Mouse (Mus musculus) heart, embryonic 10.5 days (tissue): ENCODE results near the gene Acss3. TPM values are rescaled to one million over a fixed set of nuclear protein-coding genes. Genes with fewer than 3 reads are reported as not detected.
A peak's percentile ranks its signal among the peaks of the same experiment; 100 is the strongest.

ENCODE experiments used
- DNase-seq: peaks from one replicate; pipeline ENCODE4 v3.0.0-alpha.2; 2017; ENCODE audit warnings: low spot score
- H3K27ac ChIP-seq: fragments of 300-500 bp; sonication (generic); 2 replicates; pipeline ENCODE4 v1.5.1; 2016; ENCODE audit warnings: mild to moderate bottlenecking
- H3K27me3 ChIP-seq: fragments of 300-500 bp; sonication (generic); 2 replicates; pipeline ENCODE4 v1.6.1; 2016; ENCODE audit warnings: mild to moderate bottlenecking; ENCODE audit not compliant: poor library complexity, insufficient read depth, severe bottlenecking
- H3K36me3 ChIP-seq: fragments of 300-500 bp; sonication (generic); 2 replicates; pipeline ENCODE4 v1.6.1; 2016; ENCODE audit warnings: mild to moderate bottlenecking, moderate library complexity
- H3K4me1 ChIP-seq: fragments of 300-500 bp; sonication (generic); 2 replicates; pipeline ENCODE4 v1.6.1; 2016; ENCODE audit warnings: mild to moderate bottlenecking
- H3K4me3 ChIP-seq: fragments of 300-500 bp; sonication (generic); 2 replicates; pipeline ENCODE4 v1.5.1; 2016; ENCODE audit warnings: mild to moderate bottlenecking, moderate library complexity
- H3K9me3 ChIP-seq: fragments of 300-500 bp; sonication (generic); 2 replicates; pipeline ENCODE4 v1.6.1; 2016; ENCODE audit warnings: mild to moderate bottlenecking, moderate library complexity
- WGBS: fragments of 180-500 bp; shearing (Covaris S2); methylation state at CpG from one replicate; pipeline ENCODE4 v1.1.7; 2016; 5-methylcytosine and 5-hydroxymethylcytosine counted together
- polyA plus RNA-seq: library from polyadenylated mRNA; unstranded; fragments of >200 nt; fragmentation: Nextera tagmentation; extraction: Ambion mirVana; gene quantifications from 2 replicates; pipeline ENCODE4 v1.2.1, GENCODE M21; 2016

The Acss3 gene
- polyA plus RNA-seq, 1 experiment from 2014 or later: 2.4 TPM

GRCm38 (mm10) chr10:106959026-106959425 is 164.4 kb downstream of the Acss3 start:
- 81% methylated on average over 3 of the region's 3 CpGs for WGBS
- Histone ChIP-seq H3K27me3 (no peaks in the 10 kb centered on the region), H3K4me1 (no peaks in the 10 kb centered on the region), H3K9me3 (no peaks in the 10 kb centered on the region), H3K4me3 (no peak overlapping the region), H3K36me3 (no peaks in the 10 kb centered on the region), H3K27ac (no peak overlapping the region)
- no peak for DNase-seq

DNA sequence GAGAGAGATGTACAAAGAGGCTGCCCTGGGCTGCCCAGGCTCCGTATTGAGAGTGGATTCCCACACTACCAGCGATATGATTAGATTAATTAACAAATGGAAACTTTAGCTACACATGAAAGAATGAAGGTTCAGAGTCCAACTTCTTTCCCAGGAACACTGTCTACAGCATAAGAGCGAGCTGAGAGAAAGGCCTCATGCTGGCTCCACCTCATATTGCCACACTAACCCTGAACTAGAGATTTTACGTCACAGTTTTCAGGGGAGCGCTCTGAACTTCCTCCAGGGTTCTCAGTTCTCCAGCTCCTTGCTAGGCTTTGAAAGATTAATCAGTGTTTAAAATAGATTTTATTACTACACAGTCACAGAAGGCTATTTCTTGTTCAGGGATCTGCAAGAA is 182.1 kb downstream of the Acss3 start:
- no peak for DNase-seq
- no peak overlapping the region for H3K4me3 ChIP-seq
- H3K4me1 ChIP-seq: no peaks in the 10 kb centered on the region
- no peaks in the 10 kb centered on the region for H3K27me3 ChIP-seq
- no peak overlapping the region for H3K27ac ChIP-seq
- no peaks in the 10 kb centered on the region for H3K36me3 ChIP-seq
- no peaks in the 10 kb centered on the region for H3K9me3 ChIP-seq
- 68% methylated on average over 5 of the region's 5 CpGs for WGBS

GRCm38 (mm10) chr10:106939441-106939840 is 184.0 kb downstream of the Acss3 start:
- WGBS: 71% methylated on average over 1 of the region's 1 CpGs
- no peak for DNase-seq
- no peak overlapping the region for H3K27ac ChIP-seq

DNA sequence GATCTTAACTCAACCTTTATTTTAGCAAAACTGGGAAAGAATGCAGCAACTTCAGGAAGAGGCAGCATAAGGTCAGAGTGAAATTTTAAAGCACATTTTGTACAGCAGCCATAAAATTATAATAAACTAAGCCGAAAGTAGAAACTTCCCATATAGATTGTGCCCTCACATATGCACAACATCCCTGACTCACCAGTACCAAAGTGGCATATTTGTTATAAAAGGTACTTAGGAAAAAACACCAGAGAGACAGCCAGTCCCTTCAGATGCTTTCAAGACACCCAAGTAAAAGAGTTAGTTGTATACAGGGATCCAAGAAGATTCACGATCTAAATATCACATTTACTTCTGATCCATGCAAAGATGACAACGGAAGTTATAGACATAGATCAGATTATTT is 184.6 kb downstream of the Acss3 start:
- Histone ChIP-seq H3K36me3 (no peaks in the 10 kb centered on the region), H3K4me1 (no peaks in the 10 kb centered on the region), H3K9me3 (no peaks in the 10 kb centered on the region), H3K27ac (no peak overlapping the region), H3K4me3 (no peak overlapping the region), H3K27me3 (no peaks in the 10 kb centered on the region)
- WGBS: 87% methylated on average over 3 of the region's 3 CpGs
- DNase-seq: no peak

More at GRCm38 (mm10) chr10:106939441-106939840, 184.0 kb downstream of the Acss3 start:
- no peak overlapping the region for H3K4me3 ChIP-seq
- H3K4me1 ChIP-seq: no peaks in the 10 kb centered on the region
- no peaks in the 10 kb centered on the region for H3K9me3 ChIP-seq
- no peaks in the 10 kb centered on the region for H3K36me3 ChIP-seq
- no peaks in the 10 kb centered on the region for H3K27me3 ChIP-seq

DNA sequence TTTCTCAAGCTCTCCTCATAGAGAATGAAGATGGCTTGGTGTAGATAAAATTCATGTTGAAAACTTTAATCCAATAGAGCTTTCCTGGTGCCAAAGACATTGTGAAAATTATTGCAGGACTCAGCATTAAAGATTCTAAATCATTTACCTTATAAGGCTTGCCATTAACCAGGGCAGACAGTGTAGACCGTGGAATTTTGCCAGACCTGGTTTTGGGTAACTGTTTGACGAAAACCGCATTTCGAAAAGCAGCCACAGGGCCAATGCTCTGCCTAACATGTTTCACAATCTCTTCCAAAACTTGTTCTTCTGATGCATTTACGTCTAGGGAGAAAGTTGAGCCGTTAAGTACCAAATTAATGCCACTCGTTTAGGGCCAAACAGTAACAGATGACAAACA is 186.5 kb downstream of the Acss3 start:
- H3K27ac ChIP-seq: no peak overlapping the region
- no peak for DNase-seq
- WGBS: 87% methylated on average over 7 of the region's 7 CpGs
- no peaks in the 10 kb centered on the region for H3K36me3 ChIP-seq
- no peak overlapping the region for H3K4me3 ChIP-seq
- H3K4me1 ChIP-seq: no peaks in the 10 kb centered on the region
- H3K27me3 ChIP-seq: no peaks in the 10 kb centered on the region
- no peaks in the 10 kb centered on the region for H3K9me3 ChIP-seq

DNA sequence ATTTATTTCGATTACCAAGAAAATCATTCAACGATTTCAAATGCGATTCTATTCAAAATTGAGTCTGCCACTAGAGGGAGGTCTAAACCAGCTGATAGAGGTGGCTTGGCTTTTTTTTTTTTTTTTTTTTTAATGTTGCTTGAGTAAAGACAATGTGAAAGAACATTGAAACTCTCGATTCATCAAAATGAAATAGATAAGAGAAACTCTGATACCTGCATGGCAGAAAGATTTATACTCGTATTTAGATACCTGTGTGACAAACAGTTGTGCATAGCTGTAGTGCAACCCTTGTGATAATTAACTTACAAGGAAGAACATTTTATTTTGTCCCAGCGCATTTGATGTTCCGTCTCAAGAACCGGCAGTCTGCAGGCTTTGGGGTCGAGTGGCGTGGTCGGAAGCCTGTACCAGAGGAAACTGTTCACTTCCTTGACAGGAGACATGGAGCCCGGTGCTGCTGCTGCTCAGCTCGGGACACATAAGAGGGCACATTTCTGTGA is 190.8 kb downstream of the Acss3 start:
- peak overlapping the region; percentile 29; the same call in 1 of the 2 replicates for H3K4me3 ChIP-seq
- H3K27me3 ChIP-seq: no peaks in the 10 kb centered on the region
- no peaks in the 10 kb centered on the region for H3K4me1 ChIP-seq
- no peak for DNase-seq
- H3K27ac ChIP-seq: no peak overlapping the region
- WGBS: 38% methylated on average over 13 of the region's 13 CpGs
- no peaks in the 10 kb centered on the region for H3K36me3 ChIP-seq
- no peaks in the 10 kb centered on the region for H3K9me3 ChIP-seq

- whole genome bisulfite sequencing: 76% methylated on average over 9 of the region's 9 CpGs
These were observed 194.7 kb downstream of the Acss3 start for GRCm38 (mm10) chr10:106928576-106929332.

GRCm38 (mm10) chr10:106924798-106925197 is 198.7 kb downstream of the Acss3 start:
- H3K27me3 ChIP-seq: no peaks in the 10 kb centered on the region
- H3K4me1 ChIP-seq: no peaks in the 10 kb centered on the region
- no peak overlapping the region for H3K4me3 ChIP-seq
- no peaks in the 10 kb centered on the region for H3K36me3 ChIP-seq
- no peaks in the 10 kb centered on the region for H3K9me3 ChIP-seq
- no peak for DNase-seq
- 79% methylated on average over 3 of the region's 3 CpGs for WGBS
- H3K27ac ChIP-seq: no peak overlapping the region

More at GRCm38 (mm10) chr10:106928576-106929332, 194.7 kb downstream of the Acss3 start:
- Histone ChIP-seq H3K4me1 (no peaks in the 10 kb centered on the region), H3K27me3 (no peaks in the 10 kb centered on the region), H3K27ac (no peak overlapping the region), H3K4me3 (no peak overlapping the region), H3K36me3 (no peaks in the 10 kb centered on the region), H3K9me3 (no peaks in the 10 kb centered on the region)
- no peak for DNase-seq

DNA sequence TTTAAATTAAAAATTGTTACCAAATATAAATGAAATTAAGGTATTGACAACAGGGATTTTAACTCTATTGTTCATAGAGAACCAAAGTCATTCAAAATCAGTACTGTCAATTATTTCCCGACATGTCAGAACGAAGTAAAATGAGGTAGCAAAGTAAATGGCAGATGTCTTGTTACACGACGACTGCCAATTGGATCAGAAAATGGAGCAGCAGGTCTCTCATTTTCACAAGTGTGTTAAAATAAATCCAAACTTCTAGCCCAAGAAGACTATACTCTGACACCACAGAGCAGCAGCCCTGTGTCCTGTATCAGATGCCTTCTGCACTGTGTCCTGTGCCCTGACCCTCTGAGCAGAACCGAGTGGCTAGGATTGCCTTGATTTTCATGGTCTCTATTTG is 199.1 kb downstream of the Acss3 start:
- no peak for DNase-seq
- no peaks in the 10 kb centered on the region for H3K36me3 ChIP-seq
- no peaks in the 10 kb centered on the region for H3K4me1 ChIP-seq
- 90% methylated on average over 5 of the region's 5 CpGs for WGBS
- no peak overlapping the region for H3K27ac ChIP-seq
- no peaks in the 10 kb centered on the region for H3K27me3 ChIP-seq
- H3K4me3 ChIP-seq: no peak overlapping the region
- H3K9me3 ChIP-seq: no peaks in the 10 kb centered on the region

DNA sequence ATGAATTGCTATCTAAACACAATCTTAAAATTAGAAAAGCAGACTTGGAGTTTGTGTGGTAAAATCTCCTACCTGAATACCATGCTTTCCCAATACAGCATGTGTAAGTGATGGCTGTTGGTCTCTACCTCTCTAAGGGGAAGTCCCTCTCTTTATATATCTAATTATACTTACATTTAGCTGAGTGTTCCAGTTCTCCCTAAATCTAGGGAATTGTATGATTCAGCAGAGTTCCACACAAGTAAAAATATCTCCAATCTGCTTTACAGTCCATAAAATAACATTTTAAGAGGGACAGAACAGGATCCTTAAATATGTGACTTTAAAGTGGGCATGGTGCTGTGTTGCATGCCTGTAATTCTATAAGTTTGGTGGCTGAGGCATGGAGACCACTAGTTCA is 208.6 kb downstream of the Acss3 start:
- H3K4me3 ChIP-seq: no peak overlapping the region
- no peak overlapping the region for H3K27ac ChIP-seq
- no peaks in the 10 kb centered on the region for H3K4me1 ChIP-seq
- H3K9me3 ChIP-seq: no peaks in the 10 kb centered on the region
- no peaks in the 10 kb centered on the region for H3K36me3 ChIP-seq
- no peak for DNase-seq
- H3K27me3 ChIP-seq: no peaks in the 10 kb centered on the region

DNA sequence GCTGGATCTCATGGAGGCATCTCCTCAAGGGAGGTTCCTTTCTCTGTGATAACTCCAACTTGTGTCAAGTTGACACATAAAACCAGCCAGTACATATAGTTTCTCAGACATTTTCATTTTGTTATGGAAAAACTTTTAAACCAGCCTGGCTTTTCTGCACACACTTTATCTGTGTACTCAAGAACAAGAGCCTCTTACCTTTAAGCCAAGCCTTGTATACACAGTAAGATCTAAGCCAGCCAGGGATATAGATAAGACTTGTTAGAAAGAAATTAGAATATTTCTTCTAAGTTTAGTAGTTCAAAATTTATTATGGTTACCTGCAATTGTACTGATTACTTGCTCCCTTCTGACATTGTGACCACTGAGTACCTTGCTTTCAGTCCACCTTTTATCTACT is 209.2 kb downstream of the Acss3 start:
- no peak overlapping the region for H3K27ac ChIP-seq
- no peaks in the 10 kb centered on the region for H3K9me3 ChIP-seq
- no peaks in the 10 kb centered on the region for H3K27me3 ChIP-seq
- no peaks in the 10 kb centered on the region for H3K4me1 ChIP-seq
- no peak for DNase-seq
- no peak overlapping the region for H3K4me3 ChIP-seq
- no peaks in the 10 kb centered on the region for H3K36me3 ChIP-seq

GRCm38 (mm10) chr10:106913032-106913431 is 210.4 kb downstream of the Acss3 start:
- DNase-seq: no peak
- Histone ChIP-seq H3K9me3 (no peaks in the 10 kb centered on the region), H3K36me3 (no peaks in the 10 kb centered on the region), H3K27ac (no peak overlapping the region), H3K4me1 (no peaks in the 10 kb centered on the region), H3K27me3 (no peaks in the 10 kb centered on the region), H3K4me3 (no peak overlapping the region)
- 30% methylated on average over 2 of the region's 2 CpGs for WGBS

DNA sequence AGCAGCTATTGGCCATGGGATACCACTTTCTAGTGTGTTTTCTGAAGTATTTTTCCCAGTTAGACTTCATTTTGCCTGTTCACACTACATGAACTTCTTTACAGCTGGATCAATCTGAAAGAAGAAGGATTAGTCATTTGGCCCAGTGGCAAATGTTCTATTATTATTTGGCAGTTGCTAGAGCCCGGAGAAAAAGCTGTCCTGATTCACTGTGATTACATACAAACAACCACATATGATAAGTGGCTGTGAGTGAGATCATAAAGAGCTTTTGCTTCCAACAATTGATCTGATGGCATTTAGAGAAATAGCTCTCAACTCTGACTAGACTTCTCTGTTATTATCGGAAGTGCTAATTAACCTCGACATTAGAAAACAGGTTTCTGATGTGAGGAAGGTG is 213.4 kb downstream of the Acss3 start:
- no peak for DNase-seq
- WGBS: 78% methylated on average over 3 of the region's 3 CpGs

GRCm38 (mm10) chr10:106896351-106896750 is 227.1 kb downstream of the Acss3 start:
- Histone ChIP-seq H3K9me3 (no peaks in the 10 kb centered on the region), H3K4me1 (no peaks in the 10 kb centered on the region), H3K27ac (no peak overlapping the region), H3K36me3 (no peaks in the 10 kb centered on the region), H3K4me3 (no peak overlapping the region), H3K27me3 (no peaks in the 10 kb centered on the region)
- DNase-seq: no peak
- 61% methylated on average over 13 of the region's 13 CpGs for WGBS

More for the DNA sequence above, 213.4 kb downstream of the Acss3 start:
- H3K27me3 ChIP-seq: no peaks in the 10 kb centered on the region
- H3K27ac ChIP-seq: no peak overlapping the region
- H3K9me3 ChIP-seq: no peaks in the 10 kb centered on the region
- no peaks in the 10 kb centered on the region for H3K4me1 ChIP-seq
- no peak overlapping the region for H3K4me3 ChIP-seq
- H3K36me3 ChIP-seq: no peaks in the 10 kb centered on the region
